Mouse (Mus musculus) heart, postnatal 25 days (tissue): ENCODE results near the gene Klf1. TPM values are rescaled to one million over a fixed set of nuclear protein-coding genes. Genes with fewer than 3 reads are reported as not detected.
"Not testable (repeated sequence)": the region's sequence is repeated elsewhere in the genome, so short reads cannot be mapped to it uniquely, and the experiment has no call there.

Experiments
- DNase-seq: peaks from one replicate; pipeline ENCODE4 v3.0.0; 2022; ENCODE audit warnings: low spot score
- intact Hi-C: fragments of 180-260 bp; cut with DNase I; formaldehyde crosslinking; loops from one replicate; pipeline ENCODE4 v1.15.1; 2025
- total RNA-seq, 2 experiments: library from RNA; stranded (reverse); gene quantifications; 2 replicates each; pipeline ENCODE4 v1.2.3; 2021

Klf1 gene
- total RNA-seq, 2 experiments from 2014 or later, result not detected

GRCm38 (mm10) chr8:84904351-84904750 lies 2.6 kb downstream of the Klf1 start:
- intact Hi-C loops, result no loop called here
- DNase-seq, result no peak

GRCm38 (mm10) chr8:84907037-84907436 lies 5.3 kb downstream of the Klf1 start:
- intact Hi-C loops, result no loop called here
- no peak for DNase-seq

- intact Hi-C loops, result no loop called here
- DNase-seq, result no peak
Observed at GRCm38 (mm10) chr8:84907493-84907892, 5.8 kb downstream of the Klf1 start.

- DNase-seq, intact Hi-C loops: not testable (repeated sequence)
Observed at GRCm38 (mm10) chr8:84907979-84908378, 6.3 kb downstream of the Klf1 start.

GRCm38 (mm10) chr8:84908421-84909161 lies 6.9 kb downstream of the Klf1 start, which contains the start of gene Dnase2a:
Gene Dnase2a, plus strand, starts transcription at chr8:84908560.
- intact Hi-C loops, result no loop called here
- peak; percentile 96 for DNase-seq

GRCm38 (mm10) chr8:84909162-84909767 lies 7.5 kb downstream of the Klf1 start:
- intact Hi-C loops, result no loop called here
- no peak for DNase-seq

- no peak for DNase-seq
- intact Hi-C loops, result loop anchor here (5.0 kb wide), 1 partner anchor 82 kb away; the partner anchor contains the start of gene Hook2
Observed at GRCm38 (mm10) chr8:84909949-84910348, 8.2 kb downstream of the Klf1 start.

- no peak for DNase-seq
Observed at GRCm38 (mm10) chr8:84910551-84910950, 8.8 kb downstream of the Klf1 start.

GRCm38 (mm10) chr8:84911854-84912253 lies 10.1 kb downstream of the Klf1 start:
- intact Hi-C loops, result loop anchor here (5.0 kb wide), 1 partner anchor 80 kb away; the partner anchor contains the start of gene Hook2
- no peak for DNase-seq

More at GRCm38 (mm10) chr8:84910551-84910950, 8.8 kb downstream of the Klf1 start:
- intact Hi-C loops, result loop anchor here (5.0 kb wide), 1 partner anchor 82 kb away; the partner anchor contains the start of gene Hook2

GRCm38 (mm10) chr8:84912391-84912790 lies 10.7 kb downstream of the Klf1 start:
- intact Hi-C loops, result loop anchor here (5.0 kb wide), 1 partner anchor 80 kb away; the partner anchor contains the start of gene Hook2

GRCm38 (mm10) chr8:84912895-84913501 lies 11.3 kb downstream of the Klf1 start:
- intact Hi-C loops, result loop anchor here (5.0 kb wide), 1 partner anchor 79 kb away; the partner anchor contains the start of gene Hook2
- DNase-seq, result peak; percentile 33

More at GRCm38 (mm10) chr8:84912391-84912790, 10.7 kb downstream of the Klf1 start:
- no peak for DNase-seq

- no peak for DNase-seq
- intact Hi-C loops, result loop anchor here (5.0 kb wide), 1 partner anchor 79 kb away; the partner anchor contains the start of gene Hook2
Observed at GRCm38 (mm10) chr8:84913502-84913900, 11.8 kb downstream of the Klf1 start.

- DNase-seq, result no peak
- intact Hi-C loops, result loop anchor here (5.0 kb wide), 1 partner anchor 78 kb away; the partner anchor contains the start of gene Hook2
Observed at GRCm38 (mm10) chr8:84913960-84914359, 12.2 kb downstream of the Klf1 start.

GRCm38 (mm10) chr8:84915269-84915668 lies 13.5 kb downstream of the Klf1 start:
- no peak for DNase-seq
- intact Hi-C loops, result no loop called here

GRCm38 (mm10) chr8:84917781-84918180 lies 16.1 kb downstream of the Klf1 start:
- intact Hi-C loops, result no loop called here

GRCm38 (mm10) chr8:84918646-84919045 lies 16.9 kb downstream of the Klf1 start:
- DNase-seq, result no peak
- intact Hi-C loops, result no loop called here

More at GRCm38 (mm10) chr8:84917781-84918180, 16.1 kb downstream of the Klf1 start:
- DNase-seq, result no peak

- no peak for DNase-seq
- intact Hi-C loops, result no loop called here
Observed at GRCm38 (mm10) chr8:84921596-84921995, 19.9 kb downstream of the Klf1 start.

- intact Hi-C loops, result no loop called here
- no peak for DNase-seq
Observed at GRCm38 (mm10) chr8:84925557-84925956, 23.8 kb downstream of the Klf1 start.

GRCm38 (mm10) chr8:84927513-84927912 lies 25.8 kb downstream of the Klf1 start:
- intact Hi-C loops, result no loop called here
- DNase-seq, result no peak
